Mouse (Mus musculus) bone marrow macrophage, adult 2 months (primary cell): ENCODE measurements around the gene Ap1s1.

Source experiments
- CTCF ChIP-seq: IDR thresholded peaks from 2 replicates; pipeline ENCODE4 v1.5.1; 2012; ENCODE audit warnings: low read depth, mild to moderate bottlenecking, low read length, moderate library complexity
- POLR2A ChIP-seq: IDR thresholded peaks from 2 replicates; pipeline ENCODE4 v1.6.1; 2012; ENCODE audit warnings: mild to moderate bottlenecking, low read depth, low read length, borderline replicate concordance

DNA sequence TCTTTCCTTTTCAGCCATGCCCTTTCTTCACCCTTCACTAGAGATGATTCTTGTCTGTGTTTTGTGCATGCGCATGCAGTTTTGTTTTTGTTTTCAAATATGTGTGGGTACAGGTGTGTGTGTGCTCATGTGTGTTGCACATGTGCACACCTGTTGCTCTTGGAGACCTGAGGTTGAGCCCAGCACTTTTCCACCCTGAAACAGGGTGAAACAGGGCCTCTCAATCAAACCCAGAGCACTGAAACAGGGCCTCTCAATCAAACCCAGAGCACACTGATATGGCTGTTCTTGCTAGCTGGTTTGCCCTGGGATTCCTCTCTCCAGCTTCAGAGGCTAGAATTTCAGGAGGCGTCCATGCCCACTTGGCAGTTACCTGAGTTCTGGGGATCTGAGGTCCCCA is 45.3 kb downstream of the Ap1s1 start:
- TF ChIP-seq CTCF (no peak), POLR2A (no peak)
